Mouse (Mus musculus): ENCODE data around the gene Snrk.

GRCm38 (mm10) chr9:122123181-122123580 is 6.1 kb downstream of the Snrk start:
- TF ChIP-seq CTCF (IDR thresholded peaks at IDR 0.05; ENCODE audit: borderline replicate concordance, insufficient read depth, low read length) (no peak), POLR2A (IDR thresholded peaks at IDR 0.05; ENCODE audit: low read depth, low read length) (no peak)
